Mouse (Mus musculus) heart, embryonic 14.5 days (tissue): ENCODE measurements around the gene Gnptg. TPM values are rescaled to one million over a fixed set of nuclear protein-coding genes. Genes with fewer than 3 reads are reported as not detected.

ENCODE experiments used
- ATAC-seq: fragments of 200-750 bp; cut with Nextera tagmentation; 2 replicates; pipeline ENCODE4 v1.8.0; 2017; ENCODE audit warnings: low read depth, moderate TSS enrichment; ENCODE audit not compliant: insufficient number of reproducible peaks, insufficient read depth, low FRiP score
- H3K27ac ChIP-seq, 2 experiments: fragments of 200-500 bp in 1 of 2; fragments of 300-500 bp in 1 of 2; sonication (generic) in 1 of 2; replicated peaks in 1 of 2; 2 replicates each; pipeline ENCODE4 v1.5.1; 2012 to 2014; ENCODE audit warnings: low read depth in 2 of 2, low read length in 2 of 2, control low read depth in 1 of 2, mild to moderate bottlenecking in 1 of 2, mixed read lengths in 1 of 2; ENCODE audit not compliant: control insufficient read depth in 1 of 2, insufficient read depth in 1 of 2
- H3K27me3 ChIP-seq: fragments of 300-500 bp; sonication (generic); 2 replicates; pipeline ENCODE4 v1.6.1; 2014; ENCODE audit warnings: mild to moderate bottlenecking, low read length, control low read depth; ENCODE audit not compliant: control insufficient read depth, insufficient read depth
- H3K36me3 ChIP-seq: fragments of 300-500 bp; sonication (generic); 2 replicates; pipeline ENCODE4 v1.6.1; 2014; ENCODE audit warnings: mild to moderate bottlenecking, control low read depth, low read length, mixed read lengths; ENCODE audit not compliant: control insufficient read depth, insufficient read depth
- H3K4me1 ChIP-seq, 2 experiments: fragments of 200-500 bp in 1 of 2; fragments of 300-500 bp in 1 of 2; sonication (generic) in 1 of 2; 2 replicates each; pipeline ENCODE4 v1.6.1; 2012 to 2014; ENCODE audit warnings: low read length in 2 of 2, control low read depth in 1 of 2, mixed read lengths in 1 of 2; ENCODE audit not compliant: control insufficient read depth in 2 of 2, insufficient read depth in 2 of 2
- H3K4me2 ChIP-seq: fragments of 300-500 bp; sonication (generic); 2 replicates; pipeline ENCODE4 v1.6.1; 2014; ENCODE audit warnings: mild to moderate bottlenecking, low read length
- H3K4me3 ChIP-seq, 2 experiments: fragments of 200-500 bp in 1 of 2; fragments of 300-500 bp in 1 of 2; sonication (generic) in 1 of 2; 2 replicates each; pipeline ENCODE4 v1.5.1; 2012 to 2014; ENCODE audit warnings: low read length in 2 of 2, mild to moderate bottlenecking in 2 of 2, control low read depth in 1 of 2, low read depth in 1 of 2, moderate library complexity in 1 of 2; ENCODE audit not compliant: control insufficient read depth in 1 of 2, insufficient read depth in 1 of 2
- H3K9ac ChIP-seq: fragments of 300-500 bp; sonication (generic); 2 replicates; pipeline ENCODE4 v1.6.1; 2014; ENCODE audit warnings: mild to moderate bottlenecking, low read length
- H3K9me3 ChIP-seq: fragments of 300-500 bp; sonication (generic); 2 replicates; pipeline ENCODE4 v1.6.1; 2016; ENCODE audit warnings: low read length, control low read depth; ENCODE audit not compliant: control insufficient read depth
- WGBS: fragments of 180-500 bp; shearing (Covaris S2); extraction: QIAGEN DNeasy Blood & Tissue Kit; methylation state at CpG from one replicate; pipeline ENCODE4 v1.1.7; 2014; 5-methylcytosine and 5-hydroxymethylcytosine counted together
- microRNA-seq: library from miRNA; unstranded; fragments of <30 nt; microRNA quantifications from one replicate; pipeline ENCODE4, GENCODE M21; 2016
- polyA plus RNA-seq: library from polyadenylated mRNA; unstranded; fragments of >200 nt; fragmentation: Nextera tagmentation; extraction: Ambion mirVana; gene quantifications from 2 replicates; pipeline ENCODE4 v1.2.1, GENCODE M21; 2014

Gene Gnptg
- polyA plus RNA-seq, 1 experiment from 2014 or later, result 25.9 TPM

- WGBS, result 9% methylated on average over 17 of the region's 17 CpGs
- peak overlapping the region in 1 of 2 experiments; percentile 87; a peak in 1 of 4 replicates for H3K27ac ChIP-seq
- peak overlapping the region; percentile 83 for H3K9ac ChIP-seq
- H3K36me3 ChIP-seq, result no peaks in the 10 kb centered on the region
- H3K27me3 ChIP-seq, result peaks cover 9% of the 10 kb centered on the region; the same call in 1 of the 2 replicates
- H3K9me3 ChIP-seq, result no peaks in the 10 kb centered on the region
- ATAC-seq, result no peak
- H3K4me2 ChIP-seq, result peak overlapping the region; percentile 99
- peak overlapping the region; percentile 87 to 96 for H3K4me3 ChIP-seq
- H3K4me1 ChIP-seq, result peaks cover 11 to 32% of the 10 kb centered on the region in 2 experiments
Measured at GRCm38 (mm10) chr17:25184961-25185360, 55.0 kb downstream of the Gnptg start.

- H3K36me3 ChIP-seq, result no peaks in the 10 kb centered on the region
- H3K9ac ChIP-seq, result peak within 1 kb of the TSS; percentile 83
- WGBS, result under 1% methylated on average over 50 of the region's 50 CpGs
- peak within 1 kb of the TSS; percentile 68 to 87 for H3K27ac ChIP-seq
- H3K9me3 ChIP-seq, result no peaks in the 10 kb centered on the region
- peak; percentile 78 for ATAC-seq
- H3K4me3 ChIP-seq, result peak within 1 kb of the TSS; percentile 87 to 96
- H3K4me1 ChIP-seq, result peaks cover 8 to 25% of the 10 kb centered on the region in 2 experiments
- peak within 1 kb of the TSS; percentile 99 for H3K4me2 ChIP-seq
- H3K27me3 ChIP-seq, result peaks cover 9% of the 10 kb centered on the region; the same call in 1 of the 2 replicates
Measured at GRCm38 (mm10) chr17:25184129-25184691, 55.7 kb downstream of the Gnptg start, which contains the start of gene BC003965. TSS of gene BC003965 (plus strand) at chr17:25184554.

Small RNA genes lying within 50 kb of the gene (microRNA-seq; reads per million reads assigned to microRNA genes)
- gene Mir3547, result not detected

Other genes with a start within 250 kb of the Gnptg start
- 6.4 and 7.6 TPM in 2 replicates for gene Cramp1l, start 224.3 kb downstream of the Gnptg start, polyA plus RNA-seq
- gene Ift140, start 224.0 kb downstream of the Gnptg start, polyA plus RNA-seq, result 9.9 and 10.6 TPM in 2 replicates
- 19.5 and 23.4 TPM in 2 replicates for gene Tmem204, start 156.5 kb downstream of the Gnptg start, polyA plus RNA-seq
- gene Telo2, start 124.2 kb downstream of the Gnptg start, polyA plus RNA-seq, result 19.3 and 27.8 TPM in 2 replicates
- 0.14 and 0.44 TPM in 2 replicates for gene Ptx4, start 119.4 kb downstream of the Gnptg start, polyA plus RNA-seq
- 16.4 and 17.2 TPM in 2 replicates for gene Clcn7, start 106.7 kb downstream of the Gnptg start, polyA plus RNA-seq
- not detected in 2 replicates for gene Ccdc154, start 77.7 kb downstream of the Gnptg start, polyA plus RNA-seq
- not detected in 2 replicates for gene Gm38655, start 64.7 kb downstream of the Gnptg start, polyA plus RNA-seq
- gene BC003965, start 55.6 kb downstream of the Gnptg start, polyA plus RNA-seq, result 22.5 and 25.1 TPM in 2 replicates
- 2.2 and 2.7 TPM in 2 replicates for gene Unkl, start 51.7 kb downstream of the Gnptg start, polyA plus RNA-seq
- 25.3 TPM in 2 replicates for gene Tsr3, start within 50 bp of the Gnptg start, polyA plus RNA-seq
- gene Baiap3, start 16.2 kb upstream of the Gnptg start, polyA plus RNA-seq, result 0.76 TPM in 1 of 2 replicates, not detected in the other
- 341 and 365 TPM in 2 replicates for gene Ube2i, start 34.5 kb upstream of the Gnptg start, polyA plus RNA-seq
- 0.16 and 0.27 TPM in 2 replicates for gene Prss34, start 58.3 kb upstream of the Gnptg start, polyA plus RNA-seq
- gene Prss28, start 68.5 kb upstream of the Gnptg start, polyA plus RNA-seq, result not detected in 2 replicates
- gene Prss29, start 78.5 kb upstream of the Gnptg start, polyA plus RNA-seq, result not detected in 2 replicates
- 0.18 TPM in 1 of 2 replicates, not detected in the other for gene Tpsab1, start 105.4 kb upstream of the Gnptg start, polyA plus RNA-seq
- 1.4 and 1.7 TPM in 2 replicates for gene Tpsb2, start 126.2 kb upstream of the Gnptg start, polyA plus RNA-seq
- gene Tpsg1, start 129.1 kb upstream of the Gnptg start, polyA plus RNA-seq, result 0.57 and 0.74 TPM in 2 replicates
- gene Cacna1h, start 193.7 kb upstream of the Gnptg start, polyA plus RNA-seq, result 8.8 and 9.9 TPM in 2 replicates
- gene Tekt4, start 214.5 kb upstream of the Gnptg start, polyA plus RNA-seq, result 0.47 and 0.55 TPM in 2 replicates